Mouse (Mus musculus) ES-E14 (cell line): ENCODE results near the gene Tpm4. TPM values are rescaled to one million over a fixed set of nuclear protein-coding genes. Genes with fewer than 3 reads are reported as not detected.

ENCODE experiments used
- DNase-seq: peaks from one replicate; pipeline ENCODE4 v3.0.0-alpha.2; 2013; ENCODE audit warnings: low read depth, low spot score
- H3K27ac ChIP-seq: 2 replicates; pipeline ENCODE4 v1.5.1; 2012; ENCODE audit warnings: low read depth, mild to moderate bottlenecking, low read length, moderate library complexity, mixed read lengths; ENCODE audit not compliant: poor library complexity, insufficient read depth, severe bottlenecking
- H3K36me3 ChIP-seq: 2 replicates; pipeline ENCODE4 v1.6.1; 2012; ENCODE audit warnings: mild to moderate bottlenecking, low read length, moderate library complexity, mixed read lengths; ENCODE audit not compliant: control insufficient read depth, poor library complexity, insufficient read depth, severe bottlenecking
- H3K4me1 ChIP-seq, 2 experiments: fragments of 150-350 bp in 1 of 2; sonication (generic) in 1 of 2; 2 replicates each; pipeline ENCODE4 v1.6.1; 2012; ENCODE audit warnings: low read length in 2 of 2, mild to moderate bottlenecking in 1 of 2, mixed read lengths in 1 of 2; ENCODE audit not compliant: control insufficient read depth in 2 of 2, insufficient read depth in 2 of 2, poor library complexity in 1 of 2
- H3K4me3 ChIP-seq, 2 experiments: fragments of 150-350 bp in 1 of 2; sonication (generic) in 1 of 2; 2 replicates each; pipeline ENCODE4 v1.5.1; 2012; ENCODE audit warnings: low read length in 2 of 2, low read depth in 1 of 2, mild to moderate bottlenecking in 1 of 2, mixed read lengths in 1 of 2; ENCODE audit not compliant: insufficient read depth in 1 of 2, poor library complexity in 1 of 2, severe bottlenecking in 1 of 2
- H3K9ac ChIP-seq: 2 replicates; pipeline ENCODE4 v1.6.1; 2012; ENCODE audit warnings: low read depth, mild to moderate bottlenecking, low read length, mixed read lengths; ENCODE audit not compliant: poor library complexity, insufficient read depth, severe bottlenecking
- H3K9me3 ChIP-seq: fragments of 150-350 bp; sonication (generic); 2 replicates; pipeline ENCODE4 v1.6.1; 2012; ENCODE audit warnings: low read depth, mild to moderate bottlenecking, low read length; ENCODE audit not compliant: control insufficient read depth, insufficient read depth
- CHD2 ChIP-seq: IDR thresholded peaks from 2 replicates; pipeline ENCODE4 v1.6.1; 2014; ENCODE audit warnings: mild to moderate bottlenecking, low read depth, low read length, inconsistent platforms
- HCFC1 ChIP-seq: IDR thresholded peaks from 2 replicates; pipeline ENCODE4 v1.6.1; 2012; ENCODE audit warnings: low read length, inconsistent platforms, borderline replicate concordance; ENCODE audit not compliant: insufficient read depth
- MAFK ChIP-seq: IDR thresholded peaks from 2 replicates; pipeline ENCODE4 v1.6.1; 2014; ENCODE audit warnings: mild to moderate bottlenecking, low read depth, low read length, inconsistent platforms; ENCODE audit not compliant: insufficient read depth
- ZC3H11A ChIP-seq: IDR thresholded peaks from 2 replicates; pipeline ENCODE4 v1.6.1; 2012; ENCODE audit warnings: low read depth, mild to moderate bottlenecking, inconsistent platforms, low read length, borderline replicate concordance
- ZNF384 ChIP-seq: IDR thresholded peaks from 2 replicates; pipeline ENCODE4 v1.6.1; 2012; ENCODE audit warnings: low read depth, low read length, inconsistent platforms
- in situ Hi-C, 2 experiments: fragments of 600-800 bp; cut with MboI; formaldehyde crosslinking; loops; one replicate each; pipeline ENCODE4 v1.15.1; 2025; ENCODE audit warnings: low sequenced_read_pairs in 2 of 2, inconsistent platforms in 1 of 2; ENCODE audit not compliant: unreplicated experiment in 2 of 2
- total RNA-seq: library from RNA; depleted of rRNA; stranded (reverse); fragments of 300-350 nt; gene quantifications from 2 replicates; pipeline ENCODE4 v1.2.3, GENCODE M21; 2012

Tpm4 gene
- total RNA-seq, 1 experiment: 146 TPM

DNA sequence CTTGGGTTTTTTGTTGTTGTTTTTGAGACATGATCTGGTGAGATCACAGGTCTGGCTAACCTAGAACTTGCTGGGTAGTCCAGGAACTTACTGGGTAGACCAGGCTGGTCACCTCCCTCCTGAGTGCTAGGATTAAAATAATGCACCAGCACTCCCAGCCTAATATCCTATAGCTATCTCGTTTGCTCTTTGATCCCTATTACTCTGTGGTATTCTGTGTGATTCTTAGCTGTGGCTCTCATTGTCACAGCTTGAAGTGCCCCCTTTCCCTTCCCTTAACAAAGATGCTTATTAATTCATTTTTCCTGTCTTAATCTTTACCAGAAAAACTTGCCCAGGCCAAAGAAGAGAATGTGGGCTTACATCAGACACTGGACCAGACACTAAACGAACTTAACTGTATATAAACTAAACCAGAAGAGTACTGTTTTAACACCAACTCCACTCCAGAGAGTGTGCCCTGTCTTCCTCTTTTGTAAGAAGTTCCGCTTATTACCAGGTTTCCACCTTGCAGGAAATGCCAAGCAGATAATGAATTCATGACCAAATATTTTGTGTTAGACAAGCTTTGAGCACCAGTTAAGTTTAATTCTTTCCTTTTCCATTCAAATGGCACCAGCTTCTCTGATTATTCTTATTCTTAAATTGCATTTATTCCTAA lies 16.8 kb downstream of the Tpm4 start:
- in situ Hi-C loops: no loop called here
- Histone ChIP-seq H3K4me1 (peaks cover 2 to 4% of the 10 kb centered on the region in 2 experiments; a peak in 2 of 4 replicates), H3K4me3 (no peak overlapping the region), H3K36me3 (peaks cover 11% of the 10 kb centered on the region), H3K9me3 (no peaks in the 10 kb centered on the region), H3K9ac (no peak overlapping the region), H3K27ac (no peak overlapping the region; the same call in 1 of the 2 replicates)
- no peak for TF ChIP-seq ZC3H11A
- no peak for TF ChIP-seq MAFK
- no peak for TF ChIP-seq ZNF384
- TF ChIP-seq HCFC1: no peak
- TF ChIP-seq CHD2: no peak
- DNase-seq: no peak

DNA sequence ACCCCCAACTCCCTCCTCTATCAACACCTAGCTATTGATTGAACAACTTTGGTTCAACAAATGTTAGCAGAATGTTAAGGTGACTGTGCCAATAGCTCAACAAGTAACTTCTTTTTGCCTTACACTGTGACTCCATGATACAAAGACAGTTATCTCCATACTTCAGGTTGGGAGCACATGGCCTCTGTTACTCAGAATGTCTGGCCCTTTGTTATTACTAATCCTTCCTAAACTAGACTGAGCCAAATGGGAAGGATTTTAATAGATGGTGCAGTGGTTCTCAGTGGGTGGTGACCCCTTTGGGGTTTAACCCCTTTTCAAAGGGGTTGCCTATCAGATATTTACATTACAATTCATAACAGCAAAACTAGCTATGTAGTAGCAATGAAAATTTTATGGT lies 18.6 kb downstream of the Tpm4 start:
- Histone ChIP-seq H3K9ac (no peak overlapping the region), H3K9me3 (no peaks in the 10 kb centered on the region), H3K36me3 (peaks cover 8% of the 10 kb centered on the region), H3K27ac (no peak overlapping the region), H3K4me3 (no peak overlapping the region), H3K4me1 (peaks cover 0 to 5% of the 10 kb centered on the region in 2 experiments; a peak in 2 of 4 replicates)
- TF ChIP-seq ZNF384 (no peak), ZC3H11A (no peak), HCFC1 (no peak), MAFK (no peak), CHD2 (no peak)
- DNase-seq: no peak
- in situ Hi-C loops: no loop called here

- Histone ChIP-seq H3K4me1 (peaks cover 0 to 7% of the 10 kb centered on the region in 2 experiments; a peak in 2 of 4 replicates), H3K9ac (peak overlapping the region; percentile 60; the same call in 1 of the 2 replicates), H3K27ac (no peak overlapping the region), H3K4me3 (peak overlapping the region in 1 of 2 experiments; percentile 1; a peak in 1 of 4 replicates), H3K9me3 (no peaks in the 10 kb centered on the region), H3K36me3 (peaks cover 4% of the 10 kb centered on the region; the same call in 1 of the 2 replicates)
- DNase-seq: no peak
- in situ Hi-C loops: no loop called here
- TF ChIP-seq CHD2: no peak
- TF ChIP-seq ZNF384: no peak
- no peak for TF ChIP-seq ZC3H11A
- no peak for TF ChIP-seq MAFK
- no peak for TF ChIP-seq HCFC1
Measured at GRCm38 (mm10) chr8:72158096-72158495, 23.3 kb downstream of the Tpm4 start.

DNA sequence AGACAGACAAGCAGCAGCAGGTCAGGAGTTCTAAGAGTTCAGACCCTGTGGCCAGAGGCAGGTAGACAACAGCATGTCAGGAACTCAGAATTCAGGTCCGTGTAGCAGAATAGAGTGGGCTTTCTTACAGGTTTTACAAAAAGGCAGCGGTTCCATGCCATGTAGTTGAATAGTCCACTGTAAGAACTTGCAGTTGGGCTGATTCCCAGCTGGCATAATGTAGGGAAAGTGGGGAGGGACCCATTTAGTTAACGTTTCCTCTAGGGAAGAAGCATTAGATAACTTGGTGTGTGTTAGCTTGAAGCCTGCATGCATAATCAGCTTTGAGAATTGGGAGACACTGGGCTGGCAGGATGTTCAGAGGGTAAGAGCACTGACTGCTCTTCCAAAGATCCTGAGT lies 24.0 kb downstream of the Tpm4 start:
- H3K4me1 ChIP-seq: peaks cover 0 to 7% of the 10 kb centered on the region in 2 experiments; a peak in 2 of 4 replicates
- no peak overlapping the region for H3K27ac ChIP-seq
- TF ChIP-seq ZC3H11A (no peak), MAFK (no peak), HCFC1 (no peak), CHD2 (no peak), ZNF384 (no peak)
- DNase-seq: no peak
- H3K4me3 ChIP-seq: peak overlapping the region in 1 of 2 experiments; percentile 10; a peak in 1 of 4 replicates
- H3K36me3 ChIP-seq: peaks cover 4% of the 10 kb centered on the region; the same call in 1 of the 2 replicates
- H3K9ac ChIP-seq: peak overlapping the region; percentile 47; the same call in 1 of the 2 replicates
- no peaks in the 10 kb centered on the region for H3K9me3 ChIP-seq
- in situ Hi-C loops: no loop called here
